Mouse (Mus musculus) MEL (cell line): ENCODE results near the gene Trf. TPM values are rescaled to one million over a fixed set of nuclear protein-coding genes. Genes with fewer than 3 reads are reported as not detected.

Source experiments
- DNase-seq: peaks from one replicate; pipeline ENCODE4 v3.0.0; 2011; ENCODE audit warnings: low read depth, low spot score
- H3K27ac ChIP-seq: 2 replicates; pipeline ENCODE4 v1.5.1; 2012; ENCODE audit warnings: low read depth, mild to moderate bottlenecking, control low read depth, low read length, moderate library complexity; ENCODE audit not compliant: control insufficient read depth
- H3K27me3 ChIP-seq, 2 experiments: fragments of 150-350 bp in 1 of 2; sonication (generic) in 1 of 2; 2 replicates each; pipeline ENCODE4 v1.6.1; 2012; ENCODE audit warnings: low read length in 2 of 2, mild to moderate bottlenecking in 2 of 2, improper control_type of control experiment in 1 of 2, moderate library complexity in 1 of 2; ENCODE audit not compliant: insufficient read depth in 2 of 2, control insufficient read depth in 1 of 2
- H3K36me3 ChIP-seq, 2 experiments: 2 replicates each; pipeline ENCODE4 v1.6.1; 2012 to 2014; ENCODE audit warnings: low read length in 2 of 2, improper control_type of control experiment in 1 of 2, inconsistent platforms in 1 of 2, mild to moderate bottlenecking in 1 of 2; ENCODE audit not compliant: insufficient read depth in 2 of 2, control insufficient read depth in 1 of 2
- H3K4me1 ChIP-seq, 2 experiments: fragments of 150-350 bp in 1 of 2; sonication (generic) in 1 of 2; 2 replicates each; pipeline ENCODE4 v1.6.1; 2012; ENCODE audit warnings: low read length in 2 of 2, improper control_type of control experiment in 1 of 2, mild to moderate bottlenecking in 1 of 2; ENCODE audit not compliant: insufficient read depth in 2 of 2, control insufficient read depth in 1 of 2
- H3K4me3 ChIP-seq, 2 experiments: fragments of 150-350 bp in 1 of 2; sonication (generic) in 1 of 2; 2 replicates each; pipeline ENCODE4 v1.5.1; 2012; ENCODE audit warnings: low read depth in 2 of 2, low read length in 2 of 2, mild to moderate bottlenecking in 2 of 2, moderate library complexity in 2 of 2, control low read depth in 1 of 2, improper control_type of control experiment in 1 of 2; ENCODE audit not compliant: control insufficient read depth in 1 of 2, insufficient read depth in 1 of 2
- H3K79me2 ChIP-seq: 2 replicates; pipeline ENCODE4 v1.6.1; 2012; ENCODE audit warnings: mild to moderate bottlenecking, low read length, moderate library complexity; ENCODE audit not compliant: control insufficient read depth, poor library complexity, insufficient read depth
- H3K9ac ChIP-seq: 2 replicates; pipeline ENCODE4 v1.6.1; 2012; ENCODE audit warnings: low read depth, mild to moderate bottlenecking, control low read depth, low read length, moderate library complexity; ENCODE audit not compliant: control insufficient read depth, poor library complexity, severe bottlenecking
- H3K9me3 ChIP-seq: fragments of 150-350 bp; sonication (generic); replicated peaks from 2 replicates; pipeline ENCODE4 v1.6.1; 2012; ENCODE audit warnings: mild to moderate bottlenecking, low read length, improper control_type of control experiment, moderate library complexity; ENCODE audit not compliant: insufficient read depth
- BHLHE40 ChIP-seq: IDR thresholded peaks from 2 replicates; pipeline ENCODE4 v1.6.1; 2012; ENCODE audit warnings: low read depth, mild to moderate bottlenecking, inconsistent platforms, low read length, improper control_type of control experiment, borderline replicate concordance
- CHD1 ChIP-seq: IDR thresholded peaks from 2 replicates; pipeline ENCODE4 v1.6.1; 2012; ENCODE audit warnings: low read depth, mild to moderate bottlenecking, inconsistent platforms, low read length, improper control_type of control experiment
- CHD2 ChIP-seq: IDR thresholded peaks from 2 replicates; pipeline ENCODE4 v1.6.1; 2011; ENCODE audit warnings: low read length, improper control_type of control experiment
- E2F4 ChIP-seq: IDR thresholded peaks from 2 replicates; pipeline ENCODE4 v1.6.1; 2011; ENCODE audit warnings: low read depth, low read length, improper control_type of control experiment, borderline replicate concordance
- ETS1 ChIP-seq: IDR thresholded peaks from 2 replicates; pipeline ENCODE4 v1.6.1; 2012; ENCODE audit warnings: low read depth, mild to moderate bottlenecking, inconsistent platforms, low read length, improper control_type of control experiment, moderate library complexity
- GABPA ChIP-seq: IDR thresholded peaks from 2 replicates; pipeline ENCODE4 v1.6.1; 2012; ENCODE audit warnings: low read depth, mild to moderate bottlenecking, inconsistent platforms, low read length, improper control_type of control experiment, moderate library complexity
- JUND ChIP-seq: IDR thresholded peaks from 2 replicates; pipeline ENCODE4 v1.6.1; 2011; ENCODE audit warnings: low read depth, mild to moderate bottlenecking, improper control_type of control experiment, low read length
- KAT2A ChIP-seq: conservative IDR thresholded peaks from 2 replicates; pipeline ENCODE4 v1.6.1; 2012; ENCODE audit warnings: low read depth, low read length, improper control_type of control experiment, inconsistent platforms
- MAFK ChIP-seq: IDR thresholded peaks from 2 replicates; pipeline ENCODE4 v1.6.1; 2011; ENCODE audit warnings: low read depth, mild to moderate bottlenecking, low read length, improper control_type of control experiment, borderline replicate concordance
- MAX ChIP-seq: IDR thresholded peaks from 2 replicates; pipeline ENCODE4 v1.6.1; 2011; ENCODE audit warnings: low read length, improper control_type of control experiment
- MAZ ChIP-seq: IDR thresholded peaks from 2 replicates; pipeline ENCODE4 v1.6.1; 2012; ENCODE audit warnings: low read depth, mild to moderate bottlenecking, inconsistent platforms, low read length, improper control_type of control experiment
- MXI1 ChIP-seq: IDR thresholded peaks from 2 replicates; pipeline ENCODE4 v1.6.1; 2011; ENCODE audit warnings: mild to moderate bottlenecking, low read depth, low read length, improper control_type of control experiment
- MYC ChIP-seq: IDR thresholded peaks from 2 replicates; pipeline ENCODE4 v1.6.1; 2011; ENCODE audit warnings: low read depth, mild to moderate bottlenecking, low read length, improper control_type of control experiment, moderate library complexity
- NELFE ChIP-seq: IDR thresholded peaks from 2 replicates; pipeline ENCODE4 v1.6.1; 2011; ENCODE audit warnings: low read depth, low read length, improper control_type of control experiment
- POLR2A ChIP-seq, 2 experiments: IDR thresholded peaks; 2 replicates each; pipeline ENCODE4 v1.6.1; 2011 to 2012; ENCODE audit warnings: low read length in 2 of 2, mild to moderate bottlenecking in 2 of 2, control low read depth in 1 of 2, improper control_type of control experiment in 1 of 2, low read depth in 1 of 2, moderate library complexity in 1 of 2; ENCODE audit not compliant: control insufficient read depth in 1 of 2, insufficient read depth in 1 of 2, poor library complexity in 1 of 2
- POLR2AphosphoS2 ChIP-seq: IDR thresholded peaks from 2 replicates; pipeline ENCODE4 v1.6.1; 2011; ENCODE audit warnings: low read length, improper control_type of control experiment
- POLR2AphosphoS5 ChIP-seq: IDR thresholded peaks from 2 replicates; pipeline ENCODE4 v1.6.1; 2012; ENCODE audit warnings: low read depth, borderline replicate concordance, mild to moderate bottlenecking, inconsistent platforms, low read length, moderate library complexity, mixed read lengths
- RAD21 ChIP-seq: IDR thresholded peaks from 2 replicates; pipeline ENCODE4 v1.6.1; 2011; ENCODE audit warnings: mild to moderate bottlenecking, low read depth, low read length, improper control_type of control experiment
- RCOR1 ChIP-seq: IDR thresholded peaks from 2 replicates; pipeline ENCODE4 v1.6.1; 2012; ENCODE audit warnings: low read depth, mild to moderate bottlenecking, inconsistent platforms, low read length, improper control_type of control experiment
- SMC3 ChIP-seq: IDR thresholded peaks from 2 replicates; pipeline ENCODE4 v1.6.1; 2011; ENCODE audit warnings: low read depth, low read length, improper control_type of control experiment
- TAL1 ChIP-seq: IDR thresholded peaks from 2 replicates; pipeline ENCODE4 v1.6.1; 2012; ENCODE audit warnings: mild to moderate bottlenecking, inconsistent platforms, low read length, moderate library complexity, mixed read lengths
- TBP ChIP-seq: IDR thresholded peaks from 2 replicates; pipeline ENCODE4 v1.8.0; 2011; ENCODE audit warnings: low read depth, low read length, improper control_type of control experiment
- TCF12 ChIP-seq: IDR thresholded peaks from 2 replicates; pipeline ENCODE4 v1.6.1; 2014; ENCODE audit warnings: low read depth, mild to moderate bottlenecking, inconsistent platforms, low read length, improper control_type of control experiment, moderate library complexity
- USF2 ChIP-seq, 2 experiments: IDR thresholded peaks; 2 replicates each; pipeline ENCODE4 v1.6.1; 2011 to 2012; ENCODE audit warnings: improper control_type of control experiment in 2 of 2, low read length in 2 of 2, borderline replicate concordance in 1 of 2, inconsistent platforms in 1 of 2, low read depth in 1 of 2, mild to moderate bottlenecking in 1 of 2; ENCODE audit not compliant: insufficient read depth in 1 of 2
- ZC3H11A ChIP-seq: IDR thresholded peaks from 2 replicates; pipeline ENCODE4 v1.6.1; 2012; ENCODE audit warnings: low read depth, mild to moderate bottlenecking, inconsistent platforms, low read length, improper control_type of control experiment
- ZKSCAN1 ChIP-seq: IDR thresholded peaks from 2 replicates; pipeline ENCODE4 v1.6.1; 2012; ENCODE audit warnings: low read depth, mild to moderate bottlenecking, inconsistent platforms, low read length, improper control_type of control experiment, moderate library complexity
- ZMIZ1 ChIP-seq: IDR thresholded peaks from 2 replicates; pipeline ENCODE4 v1.6.1; 2012; ENCODE audit warnings: low read depth, mild to moderate bottlenecking, inconsistent platforms, low read length, improper control_type of control experiment, moderate library complexity
- polyA plus RNA-seq, 2 experiments: library from polyadenylated mRNA; stranded (reverse) in 1 of 2; unstranded in 1 of 2; fragments of >175 nt in 1 of 2; fragments of >200 nt in 1 of 2; gene quantifications; 2 replicates each; pipeline versions ENCODE4 v1.2.1 to v1.2.4; 2012; ENCODE audit warnings: low replicate concordance in 2 of 2, low read depth in 1 of 2; ENCODE audit not compliant: insufficient read length in 2 of 2, insufficient read depth in 1 of 2, missing spikeins in 1 of 2
- total RNA-seq: library from RNA; depleted of rRNA; stranded (reverse); fragments of 300-350 nt; gene quantifications from 2 replicates; pipeline ENCODE4 v1.2.3, GENCODE M21; 2012

Trf gene
- total and polyA plus RNA-seq, 3 experiments: not detected

DNA sequence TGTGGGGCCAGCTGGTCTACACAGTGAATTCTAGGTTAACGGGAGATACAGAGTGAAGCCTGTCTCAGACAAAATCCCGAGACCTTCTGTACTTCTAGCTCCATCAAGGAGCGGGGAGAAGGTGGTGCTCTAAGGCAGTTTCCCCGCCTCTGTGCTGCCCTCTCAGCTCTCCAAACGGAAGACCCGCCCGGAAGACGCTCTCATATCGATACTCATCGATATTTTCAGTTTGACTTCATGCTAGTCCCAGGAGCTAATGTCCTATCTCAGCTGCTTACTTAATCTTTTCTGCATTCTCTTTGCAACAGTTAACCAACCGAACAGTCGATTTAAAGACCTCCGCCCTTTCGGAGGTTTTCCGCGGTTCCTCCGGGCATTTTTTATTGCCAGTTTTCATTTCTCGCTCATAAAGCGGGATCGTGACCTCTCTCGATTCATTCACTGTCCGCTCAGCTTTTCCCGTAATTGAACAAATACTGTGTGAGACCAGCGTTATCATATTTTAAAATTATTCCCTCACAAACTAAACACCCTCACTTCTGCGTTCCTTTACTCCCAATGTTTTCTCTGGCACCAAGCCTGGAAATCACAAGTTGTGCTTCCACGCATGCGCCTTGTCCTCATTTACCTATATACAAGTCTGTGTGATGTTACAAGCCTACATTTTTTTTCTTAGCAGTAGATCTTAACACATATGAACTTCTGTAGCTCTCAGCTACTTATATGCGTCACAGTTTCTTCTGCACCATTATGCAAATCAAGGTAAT, 17.4 kb downstream of the Trf start:
- TF ChIP-seq RCOR1 (no peak), CHD1 (no peak), TBP (no peak), MAFK (no peak), POLR2AphosphoS2 (no peak), ZC3H11A (no peak), MYC (no peak), BHLHE40 (no peak), ZKSCAN1 (no peak), MXI1 (no peak), RAD21 (no peak), GABPA (no peak), CHD2 (no peak), MAX (no peak), KAT2A (no peak), POLR2AphosphoS5 (no peak), TCF12 (no peak), ZMIZ1 (no peak), USF2 (IDR thresholded peaks at IDR 0.05; ENCODE audit: borderline replicate concordance in 1 of 2, insufficient read depth in 1 of 2, low read depth in 1 of 2, low read length in 2 of 2) (no peak), MAZ (no peak)
- DNase-seq: no peak
- no peak overlapping the region for H3K4me3 ChIP-seq
- H3K27me3 ChIP-seq: no peaks in the 10 kb centered on the region; a peak in 2 of 4 replicates
- no peaks in the 10 kb centered on the region for H3K79me2 ChIP-seq
- no peaks in the 10 kb centered on the region for H3K9me3 ChIP-seq
- H3K4me1 ChIP-seq: no peaks in the 10 kb centered on the region
- H3K9ac ChIP-seq: no peak overlapping the region
- H3K27ac ChIP-seq: no peak overlapping the region
- no peaks in the 10 kb centered on the region for H3K36me3 ChIP-seq

- TF ChIP-seq E2F4: no peak
- TF ChIP-seq USF2 (IDR thresholded peaks at IDR 0.05; ENCODE audit: borderline replicate concordance in 1 of 2, insufficient read depth in 1 of 2, low read depth in 1 of 2, low read length in 2 of 2): no peak
- no peak for TF ChIP-seq SMC3
- TF ChIP-seq TBP: no peak
- TF ChIP-seq ZC3H11A: no peak
- TF ChIP-seq POLR2A (IDR thresholded peaks at IDR 0.05; ENCODE audit: control insufficient read depth in 1 of 2, insufficient read depth in 1 of 2, low read depth in 1 of 2, low read length in 2 of 2, poor library complexity in 1 of 2): no peak
- no peak for TF ChIP-seq JUND
- no peak for TF ChIP-seq MYC
- no peak for TF ChIP-seq ETS1
- TF ChIP-seq TAL1: no peak
- TF ChIP-seq ZKSCAN1: no peak
- TF ChIP-seq NELFE: no peak
- H3K4me3 ChIP-seq: no peak overlapping the region
- H3K36me3 ChIP-seq: peaks cover 0 to 3% of the 10 kb centered on the region in 2 experiments; a peak in 2 of 4 replicates
- no peaks in the 10 kb centered on the region for H3K79me2 ChIP-seq
- no peak overlapping the region for H3K9ac ChIP-seq
- H3K27ac ChIP-seq: no peak overlapping the region
- H3K9me3 ChIP-seq: no peaks in the 10 kb centered on the region
- no peaks in the 10 kb centered on the region; a peak in 1 of 4 replicates for H3K27me3 ChIP-seq
- no peak for DNase-seq
- H3K4me1 ChIP-seq: 0 out of 4 replicates have a peak, but pooled peaks cover 0 to 7% of the 10 kb centered on the region in 2 experiments
Measured at GRCm38 (mm10) chr9:103208802-103209423, 21.3 kb downstream of the Trf start.
